8 mouse cellular contexts compared by ENCODE assay signal in the genomic region with DNA sequence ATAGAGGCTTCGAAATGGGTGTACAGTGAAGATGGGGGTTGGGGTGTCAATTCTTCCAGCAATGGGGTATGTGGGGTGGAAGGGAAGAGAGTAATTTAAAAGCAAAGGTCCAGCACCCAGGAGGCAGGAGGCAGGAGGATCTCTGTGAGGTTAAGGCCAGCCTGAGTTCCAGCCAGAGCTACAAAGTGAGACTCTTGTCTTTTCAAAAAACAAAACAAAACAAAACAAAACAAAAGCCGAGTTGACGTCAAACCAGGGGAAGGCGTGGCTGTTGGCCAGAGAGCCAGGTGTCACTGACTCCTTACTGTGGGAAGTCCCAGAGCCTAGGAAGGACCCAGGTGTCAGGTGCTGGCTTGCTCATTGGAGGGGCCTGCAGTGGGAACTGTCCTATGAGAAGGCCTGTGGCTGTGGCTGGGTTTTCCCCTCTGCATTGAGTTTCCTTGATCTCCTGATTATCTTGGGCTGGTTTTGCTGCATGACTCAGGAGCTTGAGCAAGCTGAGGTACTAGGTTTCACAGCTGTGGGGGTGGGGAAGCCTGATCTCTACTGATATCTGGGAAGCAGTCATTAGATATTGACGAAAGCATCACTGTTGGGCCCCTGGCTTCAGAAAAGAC. TPM values are rescaled to one million over a fixed set of nuclear protein-coding genes. Genes with fewer than 3 reads are reported as not detected.
DNase-seq lines count a peak whose midpoint lies in the region; ATAC-seq and TF ChIP-seq lines count a peak whose summit lies in the region.
"Had no signal": no experiment of that assay in that cellular context is flagged by ENCODE, and none has a peak within 500 bp of the region (broad histone marks: within the 10 kb centered on the region; RNA-seq: fewer than 3 reads in every experiment).

No protein-coding gene starts in this region.

- in situ Hi-C loops in ES-E14 (cut with MboI; ENCODE audit: low sequenced_read_pairs in 2 of 2, unreplicated experiment in 2 of 2): no loop called here

- no peak overlapping the region for H3K27ac ChIP-seq in ES-E14 (ENCODE audit: insufficient read depth, low read depth, low read length, poor library complexity, severe bottlenecking)

- H3K36me3 ChIP-seq in ES-E14 (ENCODE audit: control insufficient read depth, insufficient read depth, low read length, poor library complexity, severe bottlenecking): no peaks in the 10 kb centered on the region
- H3K36me3 ChIP-seq: limb, embryonic 12.5 days had no signal

- H3K9me3 ChIP-seq in ES-E14 (ENCODE audit: control insufficient read depth, insufficient read depth, low read depth, low read length): no peaks in the 10 kb centered on the region

- H3K4me1 ChIP-seq in ES-E14 (ENCODE audit: control insufficient read depth in 2 of 2, insufficient read depth in 2 of 2, low read length in 2 of 2, poor library complexity in 1 of 2): peaks cover 2 to 11% of the 10 kb centered on the region in 2 experiments; a peak in 1 of 4 replicates

- no peak overlapping the region for H3K4me3 ChIP-seq in ES-E14 (ENCODE audit: insufficient read depth in 1 of 2, low read depth in 1 of 2, low read length in 2 of 2, poor library complexity in 1 of 2, severe bottlenecking in 1 of 2)
- H3K4me3 ChIP-seq: limb, embryonic 12.5 days had no signal

- H3K9ac ChIP-seq in ES-E14 (ENCODE audit: insufficient read depth, low read depth, low read length, poor library complexity, severe bottlenecking): no peak overlapping the region
- H3K9ac ChIP-seq: limb, embryonic 12.5 days had no signal

- DNase-seq in CD4-positive helper T cell, adult 2 months (ENCODE audit: low read depth, low spot score): peak; percentile 98
- DNase-seq in ES-E14 (ENCODE audit: low read depth, low spot score): peak; percentile 40
- peak; percentile 98 for DNase-seq in induced T-regulatory cell, adult 2 months (ENCODE audit: low read depth)
- DNase-seq in right cerebral cortex, adult 2 months (ENCODE audit: low spot score in 2 of 2): no peak
- no peak for DNase-seq in right cerebral cortex, postnatal 4 days
- DNase-seq in right cerebral cortex, postnatal 14 days: no peak

- peak; percentile 82 for ATAC-seq in monocyte, adult 5-6 weeks (replicated peaks; ENCODE audit: insufficient number of reproducible peaks, low FRiP score, low TSS enrichment, poor library complexity, severe bottlenecking)

TF ChIP-seq in ES-E14, 5 proteins besides CTCF, POLR2A, EP300 and RAD21:
- TF ChIP-seq ZNF384 (IDR thresholded peaks at IDR 0.05; ENCODE audit: low read depth, low read length) (peak; percentile 91), ZC3H11A (IDR thresholded peaks at IDR 0.05; ENCODE audit: borderline replicate concordance, low read depth, low read length) (no peak)
TF ChIP-seq in ES-E14: peak in this region for 1.

RNA-seq across cellular contexts. Expression of a gene that starts 17.2 kb away (rescaled TPM):
- total RNA-seq in ES-E14 (2012; rRNA removed): 71.3 and 104 TPM in 2 replicates
- total RNA-seq in monocyte, adult 5-6 weeks (2017): 478 to 539 TPM (median 505 TPM) in 3 replicates

RNA-seq across cellular contexts. Expression of a gene that starts 51.7 kb away (rescaled TPM):
- total RNA-seq in ES-E14 (2012; rRNA removed): 39.6 and 58.2 TPM in 2 replicates
- 89.2 to 110 TPM (median 89.5 TPM) in 3 replicates for total RNA-seq in monocyte, adult 5-6 weeks (2017)

Comparison
In these comparisons a context has a peak if more than half of its experiments do, and no peak if none do; other contexts are left out.
1. DNase-seq: peak in CD4-positive helper T cell, adult 2 months (single experiment), ES-E14 (single experiment) and induced T-regulatory cell, adult 2 months (single experiment); none in right cerebral cortex, adult 2 months (0 of 2), right cerebral cortex, postnatal 4 days (single experiment) and right cerebral cortex, postnatal 14 days (single experiment).